Mouse (Mus musculus) erythroid progenitor cell, adult 5-6 weeks (primary cell): ENCODE measurements around the gene Pheta2. TPM values are rescaled to one million over a fixed set of nuclear protein-coding genes. Genes with fewer than 3 reads are reported as not detected.

Source experiments
- total RNA-seq, 2 experiments: library from RNA; stranded (forward) in 1 of 2; stranded (reverse) in 1 of 2; fragments of 150-400 nt in 1 of 2; fragments of 186-747, 209-891 nt in 1 of 2; gene quantifications; 2 replicates each; pipeline versions ENCODE4 v1.2.3 to v1.2.4; 2015 to 2017; ENCODE audit warnings: low replicate concordance in 2 of 2

Pheta2 gene
- total RNA-seq, 2 experiments from 2014 or later: 85.0 to 88.4 TPM

Other genes with a start within 250 kb of the Pheta2 start
- gene Ccdc134, start 211.0 kb upstream of the Pheta2 start, total RNA-seq (2015; ENCODE audit: low replicate concordance): 2.9 and 12.6 TPM in 2 replicates
- gene Ccdc134, start 211.0 kb upstream of the Pheta2 start, total RNA-seq (2017; ENCODE audit: low replicate concordance): 5.5 and 5.8 TPM in 2 replicates
- 40.7 and 42.9 TPM in 2 replicates for gene Srebf2, start 191.8 kb upstream of the Pheta2 start, total RNA-seq (2015; ENCODE audit: low replicate concordance)
- 36.2 and 43.0 TPM in 2 replicates for gene Srebf2, start 191.8 kb upstream of the Pheta2 start, total RNA-seq (2017; ENCODE audit: low replicate concordance)
- not detected in 2 replicates for gene Shisa8, start 126.1 kb upstream of the Pheta2 start, total RNA-seq (2015; ENCODE audit: low replicate concordance)
- not detected in 2 replicates for gene Shisa8, start 126.1 kb upstream of the Pheta2 start, total RNA-seq (2017; ENCODE audit: low replicate concordance)
- 13.4 and 15.5 TPM in 2 replicates for gene Tnfrsf13c, start 114.6 kb upstream of the Pheta2 start, total RNA-seq (2015; ENCODE audit: low replicate concordance)
- gene Tnfrsf13c, start 114.6 kb upstream of the Pheta2 start, total RNA-seq (2017; ENCODE audit: low replicate concordance): 6.7 and 11.9 TPM in 2 replicates
- 50.7 and 56.2 TPM in 2 replicates for gene Cenpm, start 94.2 kb upstream of the Pheta2 start, total RNA-seq (2015; ENCODE audit: low replicate concordance)
- gene Cenpm, start 94.2 kb upstream of the Pheta2 start, total RNA-seq (2017; ENCODE audit: low replicate concordance): 11.6 and 36.7 TPM in 2 replicates
- not detected in 2 replicates for gene 1500009C09Rik, start 86.5 kb upstream of the Pheta2 start, total RNA-seq (2015; ENCODE audit: low replicate concordance)
- not detected in 2 replicates for gene 1500009C09Rik, start 86.5 kb upstream of the Pheta2 start, total RNA-seq (2017; ENCODE audit: low replicate concordance)
- gene Sept3, start 64.0 kb upstream of the Pheta2 start, total RNA-seq (2015; ENCODE audit: low replicate concordance): not detected in 2 replicates
- gene Sept3, start 64.0 kb upstream of the Pheta2 start, total RNA-seq (2017; ENCODE audit: low replicate concordance): not detected in 2 replicates
- not detected in 2 replicates for gene Wbp2nl, start 40.0 kb upstream of the Pheta2 start, total RNA-seq (2015; ENCODE audit: low replicate concordance)
- not detected in 2 replicates for gene Wbp2nl, start 40.0 kb upstream of the Pheta2 start, total RNA-seq (2017; ENCODE audit: low replicate concordance)
- gene Naga, start within 50 bp of the Pheta2 start, total RNA-seq (2015; ENCODE audit: low replicate concordance): 119 and 154 TPM in 2 replicates
- gene Naga, start within 50 bp of the Pheta2 start, total RNA-seq (2017; ENCODE audit: low replicate concordance): 62.6 and 69.7 TPM in 2 replicates
- 137 and 202 TPM in 2 replicates for gene Smdt1, start within 50 bp of the Pheta2 start, total RNA-seq (2015; ENCODE audit: low replicate concordance)
- gene Smdt1, start within 50 bp of the Pheta2 start, total RNA-seq (2017; ENCODE audit: low replicate concordance): 52.8 and 71.0 TPM in 2 replicates
- gene Ndufa6, start 15.4 kb downstream of the Pheta2 start, total RNA-seq (2015; ENCODE audit: low replicate concordance): 91.4 and 203 TPM in 2 replicates
- gene Ndufa6, start 15.4 kb downstream of the Pheta2 start, total RNA-seq (2017; ENCODE audit: low replicate concordance): 31.5 and 64.6 TPM in 2 replicates
- not detected in 2 replicates for gene Cyp2d22, start 41.3 kb downstream of the Pheta2 start, total RNA-seq (2015; ENCODE audit: low replicate concordance)
- not detected in 2 replicates for gene Cyp2d22, start 41.3 kb downstream of the Pheta2 start, total RNA-seq (2017; ENCODE audit: low replicate concordance)
- gene Cyp2d11, start 55.1 kb downstream of the Pheta2 start, total RNA-seq (2015; ENCODE audit: low replicate concordance): not detected in 2 replicates
- not detected in 2 replicates for gene Cyp2d11, start 55.1 kb downstream of the Pheta2 start, total RNA-seq (2017; ENCODE audit: low replicate concordance)
- gene Cyp2d10, start 68.3 kb downstream of the Pheta2 start, total RNA-seq (2015; ENCODE audit: low replicate concordance): not detected in 2 replicates
- gene Cyp2d10, start 68.3 kb downstream of the Pheta2 start, total RNA-seq (2017; ENCODE audit: low replicate concordance): not detected in 2 replicates
- gene Cyp2d9, start 94.5 kb downstream of the Pheta2 start, total RNA-seq (2015; ENCODE audit: low replicate concordance): not detected in 2 replicates
- gene Cyp2d9, start 94.5 kb downstream of the Pheta2 start, total RNA-seq (2017; ENCODE audit: low replicate concordance): not detected in 2 replicates
- gene Cyp2d12, start 216.1 kb downstream of the Pheta2 start, total RNA-seq (2015; ENCODE audit: low replicate concordance): not detected in 2 replicates
- gene Cyp2d12, start 216.1 kb downstream of the Pheta2 start, total RNA-seq (2017; ENCODE audit: low replicate concordance): not detected in 2 replicates